Mouse (Mus musculus): Measurements from ENCODE around the gene Proz. TPM values are rescaled to one million over a fixed set of nuclear protein-coding genes. Genes with fewer than 3 reads are reported as not detected.

Proz gene
- total RNA-seq (2023) = not detected

DNA sequence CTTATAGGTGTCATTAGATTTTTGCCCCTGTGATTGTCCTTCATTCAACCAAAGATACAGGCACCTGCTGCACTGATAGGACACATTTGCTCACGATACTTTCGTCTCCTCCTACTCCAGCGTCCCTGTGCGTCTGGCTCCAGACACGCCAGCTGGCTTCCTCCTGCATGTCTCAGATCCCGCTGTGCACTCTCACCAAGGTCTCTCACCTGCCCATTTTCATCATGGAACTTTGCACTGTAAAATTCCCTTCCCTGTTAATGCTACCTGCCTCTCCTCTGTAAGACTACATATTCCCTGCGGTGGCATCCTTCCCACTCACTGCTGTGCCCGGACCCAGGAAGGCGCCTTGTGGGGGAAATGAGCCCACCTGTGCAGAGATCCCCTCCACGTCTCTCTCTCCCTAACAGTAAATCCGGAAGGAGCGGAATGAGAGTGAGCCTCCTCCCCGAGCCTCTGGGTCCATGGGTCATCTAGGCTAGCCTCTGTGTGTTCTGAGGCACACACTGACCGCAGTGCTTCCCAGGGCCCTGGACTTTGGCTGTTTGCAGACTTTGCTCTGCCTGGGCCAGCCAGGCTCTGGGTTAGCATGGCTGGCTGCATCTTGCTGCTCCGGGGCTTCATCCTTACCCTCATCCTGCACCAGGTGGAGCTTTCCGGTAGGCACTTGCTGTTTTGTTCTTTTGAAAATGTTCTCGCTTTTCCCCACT, at the start of gene Proz:
Gene Proz, plus strand, starts transcription at position 474 of the 710 bp plus-strand sequence.

DNA sequence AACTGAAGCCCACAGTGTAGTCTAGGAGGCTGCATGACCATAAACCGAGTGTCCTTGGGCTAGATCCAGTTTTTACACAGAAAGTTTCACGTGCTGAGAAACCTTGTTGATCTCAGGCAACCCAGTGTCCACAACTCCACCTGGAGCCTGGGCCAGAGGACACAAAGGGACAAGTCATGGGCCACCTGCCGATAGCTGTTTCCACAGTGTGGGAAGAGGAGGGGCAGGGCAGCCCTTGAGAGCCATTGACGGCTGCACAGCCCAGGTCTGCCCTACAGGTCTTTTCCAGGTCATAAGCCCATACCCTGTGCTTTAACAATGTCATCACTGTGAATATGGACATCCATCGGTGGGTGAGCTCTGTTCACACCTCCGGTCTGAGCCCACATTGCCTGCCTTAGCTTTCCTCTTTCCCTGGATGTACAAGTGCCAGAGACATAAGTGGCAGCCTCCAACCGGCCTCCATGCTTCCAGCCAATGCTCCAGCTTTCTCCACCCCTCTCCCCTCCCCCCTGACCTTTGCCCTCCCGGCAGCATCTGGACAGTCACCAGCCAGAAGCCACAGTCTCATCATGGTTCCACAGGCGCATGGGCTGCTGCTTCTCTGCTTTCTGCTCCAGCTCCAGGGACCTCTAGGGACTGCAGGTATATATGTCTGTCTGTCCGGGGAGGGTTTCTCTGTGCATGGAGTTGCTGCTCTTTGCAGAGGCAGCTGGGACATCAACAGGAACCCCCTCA, 35.1 kb upstream of the Proz start, which contains the start of gene F7:
Gene F7, plus strand, starts transcription at position 548 of the 738 bp plus-strand sequence.

DNA sequence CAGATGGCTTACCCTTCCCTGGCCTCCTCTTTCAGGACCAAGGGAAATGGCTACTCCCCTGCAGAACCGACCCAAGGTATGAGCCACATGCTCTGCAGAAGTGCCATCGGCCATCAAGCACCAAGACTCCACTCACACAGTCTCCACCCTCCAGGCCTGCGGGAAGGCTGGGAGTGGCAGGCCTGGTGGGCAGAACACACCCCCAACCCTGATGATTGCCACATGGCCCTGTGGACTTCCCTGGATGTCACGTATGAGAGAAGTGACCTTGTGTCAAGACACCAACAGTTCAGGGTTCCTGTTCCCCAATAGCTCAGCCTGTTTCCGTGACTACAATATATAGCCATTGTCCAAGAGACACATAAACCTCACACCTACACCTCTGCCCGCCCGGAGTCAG, 23.7 kb upstream of the Proz start, which contains the start of gene F10:
Gene F10, plus strand, starts transcription at position 294 of the 400 bp plus-strand sequence.

DNA sequence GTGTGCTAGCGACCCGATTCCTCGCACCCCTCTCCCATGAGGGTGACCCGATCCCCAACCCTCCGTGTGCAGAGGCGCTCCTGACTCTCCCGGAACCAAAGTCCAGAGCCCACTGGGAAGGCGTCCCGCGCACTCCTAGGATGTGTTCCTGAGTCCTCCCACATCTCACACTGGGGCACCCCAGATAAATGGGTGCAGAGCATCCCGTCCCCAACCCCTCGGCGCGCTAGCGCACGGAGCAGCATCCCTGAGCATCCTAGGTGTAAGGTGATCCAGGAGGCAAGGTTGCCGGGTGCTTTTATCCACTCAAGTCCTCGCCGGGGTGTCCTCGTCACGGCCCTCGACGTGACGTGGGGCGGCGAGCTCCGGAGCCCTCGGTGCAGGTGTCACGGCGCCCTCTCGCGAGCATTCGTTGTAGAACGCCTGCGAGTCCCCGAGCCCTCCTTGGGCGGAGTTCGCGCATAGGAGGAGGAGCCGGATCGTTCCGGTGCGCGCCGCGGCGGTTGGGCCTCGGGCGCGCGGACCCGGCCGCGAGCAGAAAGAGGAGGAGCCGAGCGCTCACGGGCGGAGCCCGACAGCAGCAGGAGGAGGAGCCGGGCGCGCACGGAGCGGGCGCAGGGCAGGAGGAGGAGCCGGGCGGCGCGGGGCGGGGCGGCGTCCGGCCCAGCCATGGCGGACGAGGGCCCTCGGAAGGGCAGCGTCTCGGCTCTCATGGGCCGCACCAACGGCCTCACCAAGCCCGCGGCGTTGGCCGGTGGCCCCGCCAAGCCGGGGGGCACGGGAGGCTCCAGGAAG, 44.6 kb downstream of the Proz start, which contains the start of the genes Pcid2 and Cul4a:
Gene Pcid2, minus strand, starts transcription at position 373 of the 795 bp plus-strand sequence.
Gene Cul4a, plus strand, starts transcription at position 535 of the 795 bp plus-strand sequence.

Other genes starting within 250 kb of the Proz start
- gene Mcf2l, start 187.1 kb upstream of the Proz start, total RNA-seq (2023) = 0.38 TPM
- not detected for gene F7, start 34.9 kb upstream of the Proz start, total RNA-seq (2023)
- gene F10, start 23.6 kb upstream of the Proz start, total RNA-seq (2023) = not detected
- 38.9 TPM for gene Pcid2, start 44.5 kb downstream of the Proz start, total RNA-seq (2023)
- 42.4 TPM for gene Cul4a, start 44.7 kb downstream of the Proz start, total RNA-seq (2023)
- gene Lamp1, start 98.2 kb downstream of the Proz start, total RNA-seq (2023) = 95.8 TPM
- gene Grtp1, start 139.7 kb downstream of the Proz start, total RNA-seq (2023) = not detected
- not detected for gene Adprhl1, start 193.2 kb downstream of the Proz start, total RNA-seq (2023)
- gene Dcun1d2, start 227.2 kb downstream of the Proz start, total RNA-seq (2023) = 19.9 TPM
- gene Tmco3, start 227.3 kb downstream of the Proz start, total RNA-seq (2023) = 21.3 TPM

Measured in CD4-positive naive resting alpha-beta T cell, adult 57 days (primary cell).